Mouse (Mus musculus) kidney, embryonic 16.5 days (tissue): ENCODE results near the gene Rnf145. TPM values are rescaled to one million over a fixed set of nuclear protein-coding genes. Genes with fewer than 3 reads are reported as not detected.

Experiments used
- ATAC-seq: fragments of 200-750 bp; cut with Nextera tagmentation; 2 replicates; pipeline ENCODE4 v1.8.0; 2017; ENCODE audit warnings: moderate TSS enrichment; ENCODE audit not compliant: low FRiP score, low TSS enrichment
- H3K27ac ChIP-seq: fragments of 300-500 bp; sonication (generic); 2 replicates; pipeline ENCODE4 v1.5.1; 2014; ENCODE audit warnings: low read length
- H3K27me3 ChIP-seq: fragments of 300-500 bp; sonication (generic); 2 replicates; pipeline ENCODE4 v1.6.1; 2014; ENCODE audit warnings: low read length, control low read depth, mixed read lengths; ENCODE audit not compliant: insufficient read depth
- H3K36me3 ChIP-seq: fragments of 300-500 bp; sonication (generic); 2 replicates; pipeline ENCODE4 v1.6.1; 2014; ENCODE audit warnings: low read length, control low read depth, mixed read lengths; ENCODE audit not compliant: insufficient read depth
- H3K4me1 ChIP-seq: fragments of 300-500 bp; sonication (generic); 2 replicates; pipeline ENCODE4 v1.6.1; 2014; ENCODE audit warnings: low read length, control low read depth, mixed read lengths; ENCODE audit not compliant: insufficient read depth
- H3K4me2 ChIP-seq: fragments of 300-500 bp; sonication (generic); replicated peaks from 2 replicates; pipeline ENCODE4 v1.6.1; 2014; ENCODE audit warnings: low read depth, low read length
- H3K4me3 ChIP-seq: fragments of 300-500 bp; sonication (generic); 2 replicates; pipeline ENCODE4 v1.5.1; 2014; ENCODE audit warnings: mild to moderate bottlenecking, low read length
- H3K9ac ChIP-seq: fragments of 300-500 bp; sonication (generic); replicated peaks from 2 replicates; pipeline ENCODE4 v1.6.1; 2014; ENCODE audit warnings: low read length
- H3K9me3 ChIP-seq: fragments of 300-500 bp; sonication (generic); 2 replicates; pipeline ENCODE4 v1.6.1; 2016; ENCODE audit warnings: low read length, control low read depth
- WGBS: fragments of 180-500 bp; shearing (Covaris S2); extraction: QIAGEN DNeasy Blood & Tissue Kit; methylation state at CpG from one replicate; pipeline ENCODE4 v1.1.7; 2014; 5-methylcytosine and 5-hydroxymethylcytosine counted together
- polyA plus RNA-seq: library from polyadenylated mRNA; unstranded; fragments of >200 nt; fragmentation: Nextera tagmentation; extraction: Ambion mirVana; gene quantifications from 2 replicates; pipeline ENCODE4 v1.2.1, GENCODE M21; 2015

Gene Rnf145
- 61.4 and 64.3 TPM in 2 replicates for polyA plus RNA-seq

- Histone ChIP-seq H3K9ac (peak within 1 kb of the TSS; percentile 97), H3K4me2 (peak within 1 kb of the TSS; percentile 63), H3K27ac (peak within 1 kb of the TSS; percentile 96), H3K4me1 (peaks cover 19% of the 10 kb centered on the region), H3K27me3 (no peaks in the 10 kb centered on the region), H3K36me3 (no peaks in the 10 kb centered on the region), H3K4me3 (peak within 1 kb of the TSS; percentile 95), H3K9me3 (no peaks in the 10 kb centered on the region)
- WGBS = under 1% methylated on average over 58 of the region's 70 CpGs
- peak; percentile 82 for ATAC-seq
These were observed at the start of gene Rnf145 for GRCm38 (mm10) chr11:44518281-44519095. Gene Rnf145 (plus strand): TSS chr11:44518964.

DNA sequence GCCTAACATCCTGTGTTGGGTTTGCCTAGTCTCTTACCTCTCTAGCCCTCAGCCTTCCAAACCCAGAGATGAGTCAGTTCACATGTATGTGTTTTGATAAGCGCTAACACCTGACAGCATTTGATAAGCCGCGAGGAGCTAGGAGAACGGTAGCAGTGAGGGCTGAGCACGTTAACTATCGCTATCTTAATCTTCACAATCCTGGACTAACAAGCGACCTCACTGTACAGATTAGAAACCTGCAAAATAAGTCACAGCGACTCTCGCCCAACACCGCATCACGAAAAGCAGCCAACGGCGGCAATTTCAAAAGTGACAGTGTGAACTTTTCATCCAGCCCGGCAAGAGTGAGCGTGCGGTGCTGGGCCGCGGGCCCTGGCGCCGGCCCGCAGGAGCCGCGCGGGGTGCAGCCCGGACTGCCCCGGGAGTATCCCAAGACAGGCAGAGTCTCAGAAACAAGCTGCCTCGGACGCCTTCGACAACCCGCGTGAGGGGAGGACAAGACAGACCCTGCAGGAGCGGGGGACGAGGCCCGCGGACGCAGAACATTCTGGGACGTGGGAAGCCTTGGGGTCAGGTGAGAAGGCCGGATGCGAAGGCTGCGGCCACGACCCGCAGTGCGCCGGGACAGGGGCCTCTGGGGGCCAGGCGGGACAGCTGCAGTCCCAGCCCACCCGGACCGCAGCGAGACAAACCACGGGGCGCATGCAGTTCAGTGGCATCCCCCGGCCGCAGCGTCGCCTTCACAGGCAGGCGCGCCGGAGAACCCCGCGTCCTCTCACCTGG lies 48.9 kb upstream of the Rnf145 start:
- H3K27ac ChIP-seq = peak overlapping the region; percentile 98
- ATAC-seq = peak; percentile 89

DNA sequence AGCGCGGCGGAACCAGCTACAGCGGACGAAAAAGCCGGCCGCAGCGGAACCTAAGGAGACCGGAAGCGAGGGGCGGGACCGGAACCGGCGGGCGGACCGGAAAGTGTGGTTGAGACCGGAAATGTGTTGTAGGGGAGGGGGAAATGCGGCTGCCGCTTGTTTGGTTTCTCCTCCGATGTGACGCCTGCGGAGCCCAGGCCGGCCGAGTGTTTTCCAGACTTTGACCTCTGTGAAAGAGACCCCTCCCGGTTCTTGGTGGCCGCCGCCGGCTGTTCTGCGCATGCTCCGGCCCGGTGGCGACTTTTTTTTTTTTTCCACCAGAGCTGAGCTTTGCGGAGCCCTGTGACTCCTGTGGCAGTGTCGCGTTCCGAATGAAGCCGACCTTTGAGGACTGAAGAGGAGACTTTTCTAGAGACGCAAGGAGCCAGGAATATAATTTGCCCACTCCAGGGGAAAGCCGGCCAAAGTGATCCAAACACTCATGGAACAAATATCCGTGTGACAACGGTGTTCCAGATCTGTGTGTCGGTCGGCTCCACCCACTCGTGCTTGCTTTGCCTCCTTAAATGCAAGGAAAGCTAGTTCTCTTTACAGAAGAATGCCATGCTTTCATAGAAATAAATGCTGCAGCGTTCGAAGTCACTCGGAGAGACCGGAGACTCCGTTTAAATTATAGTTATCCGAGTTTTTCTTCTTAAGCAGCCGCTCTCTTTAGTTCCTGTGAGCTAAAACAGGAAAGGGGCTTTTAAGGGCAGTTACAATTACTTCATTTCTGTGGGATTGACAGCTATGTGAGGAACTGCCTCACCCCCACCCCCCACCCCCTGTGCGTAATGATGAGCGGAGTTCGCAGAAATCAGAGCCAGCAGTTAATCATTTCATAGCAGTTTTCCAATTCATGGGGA lies 48.1 kb upstream of the Rnf145 start, which contains the start of gene Ublcp1:
TSS of gene Ublcp1 (minus strand) at position 67 of the 905 bp plus-strand sequence.
- Histone ChIP-seq H3K4me2 (peak within 1 kb of the TSS; percentile 89), H3K36me3 (0 out of 2 replicates have a peak, but pooled peaks cover 1% of the 10 kb centered on the region), H3K27me3 (no peaks in the 10 kb centered on the region), H3K4me3 (peak within 1 kb of the TSS; percentile 73), H3K9ac (peak within 1 kb of the TSS; percentile 73), H3K9me3 (no peaks in the 10 kb centered on the region), H3K4me1 (peaks cover 14% of the 10 kb centered on the region), H3K27ac (peak within 1 kb of the TSS; percentile 98)
- WGBS = under 1% methylated on average over 54 of the region's 54 CpGs
- peak; percentile 95 for ATAC-seq

More for the DNA sequence above, 48.9 kb upstream of the Rnf145 start:
- peaks cover 14% of the 10 kb centered on the region for H3K4me1 ChIP-seq
- H3K36me3 ChIP-seq = 0 out of 2 replicates have a peak, but pooled peaks cover 3% of the 10 kb centered on the region
- no peaks in the 10 kb centered on the region for H3K9me3 ChIP-seq
- H3K4me2 ChIP-seq = peak overlapping the region; percentile 89
- peak overlapping the region; percentile 73 for H3K9ac ChIP-seq
- peak overlapping the region; percentile 73 for H3K4me3 ChIP-seq
- WGBS = under 1% methylated on average over 59 of the region's 59 CpGs
- no peaks in the 10 kb centered on the region for H3K27me3 ChIP-seq

DNA sequence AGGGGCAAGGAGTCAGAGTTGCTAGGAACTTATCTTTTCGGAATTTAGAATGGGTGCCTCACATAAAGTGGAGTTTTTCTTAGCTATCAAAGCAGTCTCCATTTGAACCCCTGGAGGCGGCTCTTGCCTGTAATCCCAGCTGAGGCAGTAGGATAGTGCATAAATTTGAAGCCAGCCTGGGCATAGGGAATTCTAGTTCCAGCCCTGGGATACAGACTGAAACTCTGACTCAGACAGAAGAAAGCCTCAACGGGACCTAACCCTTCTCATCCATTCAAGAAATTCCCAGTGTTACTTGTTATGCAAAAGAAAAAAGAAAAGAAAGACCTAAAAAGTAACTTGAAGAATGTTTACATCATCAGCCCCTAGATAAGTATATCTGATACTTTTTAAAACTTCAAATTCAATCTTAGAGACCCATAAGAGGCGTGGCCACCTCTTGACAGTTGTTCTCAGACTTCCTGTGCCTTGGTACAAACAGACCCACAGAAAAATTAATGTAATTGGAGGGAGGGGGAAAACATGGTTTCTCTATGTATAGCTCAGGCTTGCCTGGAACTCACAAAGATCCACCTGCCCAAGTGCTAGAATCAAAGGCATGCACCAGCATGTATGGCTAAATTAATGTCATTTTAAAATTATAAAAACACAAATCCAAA lies 47.3 kb upstream of the Rnf145 start:
- peak overlapping the region; percentile 89 for H3K4me2 ChIP-seq
- peak overlapping the region; percentile 98 for H3K27ac ChIP-seq
- H3K9me3 ChIP-seq = no peaks in the 10 kb centered on the region
- H3K4me3 ChIP-seq = peak overlapping the region; percentile 73
- peak overlapping the region; percentile 73 for H3K9ac ChIP-seq
- 21% methylated on average over 4 of the region's 4 CpGs for WGBS
- H3K36me3 ChIP-seq = no peaks in the 10 kb centered on the region
- no peaks in the 10 kb centered on the region for H3K27me3 ChIP-seq
- no peak for ATAC-seq
- peaks cover 14% of the 10 kb centered on the region for H3K4me1 ChIP-seq

DNA sequence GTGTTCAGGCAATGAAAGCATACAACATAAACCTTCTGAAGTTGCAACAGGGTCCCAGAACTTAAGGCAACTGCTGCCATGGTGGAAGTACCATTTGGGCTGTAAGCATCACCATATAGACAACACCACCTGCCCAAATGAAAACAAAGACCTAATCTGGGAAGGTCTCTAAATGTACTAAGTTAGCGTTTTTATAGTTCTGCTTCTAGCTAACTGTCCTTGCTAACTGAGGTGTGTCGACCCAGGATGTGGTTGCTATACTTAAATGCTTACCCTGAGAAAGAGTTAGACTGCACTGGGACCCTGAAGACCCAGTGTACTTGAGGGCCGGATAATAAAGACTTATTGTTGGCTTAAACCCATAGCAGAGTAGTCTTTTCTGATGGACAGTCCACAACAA lies 43.3 kb upstream of the Rnf145 start:
- Histone ChIP-seq H3K4me3 (no peak overlapping the region), H3K9ac (no peak overlapping the region), H3K27me3 (no peaks in the 10 kb centered on the region), H3K27ac (no peak overlapping the region), H3K36me3 (no peaks in the 10 kb centered on the region), H3K9me3 (no peaks in the 10 kb centered on the region), H3K4me2 (no peak overlapping the region), H3K4me1 (peaks cover 7% of the 10 kb centered on the region)
- WGBS = 63% methylated on average over 3 of the region's 3 CpGs
- ATAC-seq = no peak

GRCm38 (mm10) chr11:44476445-44476844 lies 42.3 kb upstream of the Rnf145 start:
- Histone ChIP-seq H3K27ac (no peak overlapping the region), H3K27me3 (no peaks in the 10 kb centered on the region), H3K4me2 (no peak overlapping the region), H3K4me3 (no peak overlapping the region), H3K4me1 (peaks cover 4% of the 10 kb centered on the region), H3K9me3 (no peaks in the 10 kb centered on the region), H3K36me3 (no peaks in the 10 kb centered on the region), H3K9ac (no peak overlapping the region)
- 86% methylated on average over 2 of the region's 2 CpGs for WGBS
- ATAC-seq = no peak

DNA sequence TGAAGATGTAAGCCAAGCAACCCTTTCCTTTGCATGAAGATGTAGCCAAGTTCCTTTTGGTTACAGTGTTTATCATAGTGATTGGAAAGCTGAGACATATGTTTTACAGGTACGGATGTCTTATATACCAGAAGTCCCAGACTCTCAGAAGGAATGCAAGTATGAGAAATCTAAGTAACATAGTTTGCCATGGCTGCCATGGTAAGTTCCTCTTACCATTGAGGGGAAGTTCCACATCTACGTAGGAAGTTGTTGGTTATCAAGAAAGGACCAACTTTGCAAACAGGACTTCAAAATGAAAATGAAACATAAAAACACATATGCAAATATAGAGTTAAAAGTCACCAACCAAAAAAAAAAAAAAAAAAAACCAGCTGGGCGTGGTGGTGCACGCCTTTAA lies 40.4 kb upstream of the Rnf145 start:
- no peaks in the 10 kb centered on the region for H3K36me3 ChIP-seq
- no peak overlapping the region for H3K27ac ChIP-seq
- no peak overlapping the region for H3K4me3 ChIP-seq
- ATAC-seq = no peak
- WGBS = 92% methylated on average over 4 of the region's 4 CpGs
- H3K27me3 ChIP-seq = no peaks in the 10 kb centered on the region
- no peak overlapping the region for H3K9ac ChIP-seq
- H3K4me2 ChIP-seq = no peak overlapping the region
- no peaks in the 10 kb centered on the region for H3K9me3 ChIP-seq
- no peaks in the 10 kb centered on the region for H3K4me1 ChIP-seq

DNA sequence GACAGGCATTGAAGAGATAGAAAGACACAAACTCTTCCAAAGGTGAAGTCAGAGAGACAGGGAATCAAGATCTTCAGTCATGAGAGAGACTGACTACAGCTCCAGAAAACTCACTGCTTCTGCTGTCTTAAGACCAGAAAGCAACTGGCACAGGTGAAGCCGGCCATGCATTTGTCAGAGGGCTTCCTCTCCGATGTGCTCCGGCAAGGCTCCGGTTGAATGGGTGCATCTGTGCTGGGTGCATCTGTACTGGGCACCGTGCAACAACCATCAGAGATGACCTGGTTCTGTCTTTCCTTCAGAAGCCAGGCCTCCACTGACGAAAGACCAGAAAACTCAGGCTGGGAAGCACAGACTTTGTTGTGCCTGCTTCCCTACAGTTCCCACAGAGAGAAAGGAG lies 38.5 kb upstream of the Rnf145 start:
- Histone ChIP-seq H3K9me3 (no peaks in the 10 kb centered on the region), H3K27ac (no peak overlapping the region), H3K4me3 (no peak overlapping the region), H3K4me2 (no peak overlapping the region), H3K4me1 (no peaks in the 10 kb centered on the region), H3K36me3 (no peaks in the 10 kb centered on the region), H3K9ac (no peak overlapping the region), H3K27me3 (no peaks in the 10 kb centered on the region)
- WGBS = 85% methylated on average over 6 of the region's 6 CpGs
- ATAC-seq = no peak
